Mouse (Mus musculus): Measurements from ENCODE around the gene Filip1l. TPM values are rescaled to one million over a fixed set of nuclear protein-coding genes. Genes with fewer than 3 reads are reported as not detected.

The Filip1l gene
- polyA plus RNA-seq, 1 experiment from 2014 or later = 9.4 TPM

- Histone ChIP-seq H3K4me2 (no peak overlapping the region), H3K4me1 (replicated peaks; ENCODE audit: control insufficient read depth, insufficient read depth, low read length) (no peaks in the 10 kb centered on the region), H3K9me3 (ENCODE audit: control insufficient read depth, low read length) (no peaks in the 10 kb centered on the region), H3K4me3 (ENCODE audit: low read depth, low read length) (no peak overlapping the region), H3K27me3 (replicated peaks; ENCODE audit: control insufficient read depth, insufficient read depth, low read length) (no peaks in the 10 kb centered on the region), H3K9ac (ENCODE audit: low read depth, low read length) (no peak overlapping the region), H3K27ac (ENCODE audit: low read depth, low read length) (no peak overlapping the region), H3K36me3 (ENCODE audit: control insufficient read depth, insufficient read depth, low read length) (no peaks in the 10 kb centered on the region)
- WGBS = 84% methylated on average over 6 of the region's 6 CpGs
- ATAC-seq (replicated peaks; ENCODE audit: low FRiP score) (no peak), DNase-seq (ENCODE audit: low spot score) (no peak)
Observed at GRCm38 (mm10) chr16:57397845-57398244, 45.0 kb downstream of the Filip1l start.

GRCm38 (mm10) chr16:57398387-57399214 lies 45.7 kb downstream of the Filip1l start:
- no peak overlapping the region for H3K27ac ChIP-seq (ENCODE audit: low read depth, low read length)
- H3K27me3 ChIP-seq (replicated peaks; ENCODE audit: control insufficient read depth, insufficient read depth, low read length) = no peaks in the 10 kb centered on the region
- no peak overlapping the region for H3K4me3 ChIP-seq (ENCODE audit: low read depth, low read length)
- 63% methylated on average over 18 of the region's 18 CpGs for whole genome bisulfite sequencing
- H3K4me1 ChIP-seq (replicated peaks; ENCODE audit: control insufficient read depth, insufficient read depth, low read length) = no peaks in the 10 kb centered on the region
- no peaks in the 10 kb centered on the region for H3K9me3 ChIP-seq (ENCODE audit: control insufficient read depth, low read length)
- H3K9ac ChIP-seq (ENCODE audit: low read depth, low read length) = no peak overlapping the region
- H3K4me2 ChIP-seq = no peak overlapping the region
- ATAC-seq (replicated peaks; ENCODE audit: low FRiP score) (no peak), DNase-seq (ENCODE audit: low spot score) (no peak)
- no peaks in the 10 kb centered on the region for H3K36me3 ChIP-seq (ENCODE audit: control insufficient read depth, insufficient read depth, low read length)

- no peak for ATAC-seq (replicated peaks; ENCODE audit: low FRiP score)
- no peak overlapping the region for H3K4me3 ChIP-seq (ENCODE audit: low read depth, low read length)
- no peak overlapping the region for H3K27ac ChIP-seq (ENCODE audit: low read depth, low read length)
- no peak for DNase-seq (ENCODE audit: low spot score)
- no peaks in the 10 kb centered on the region for H3K4me1 ChIP-seq (replicated peaks; ENCODE audit: control insufficient read depth, insufficient read depth, low read length)
- no peaks in the 10 kb centered on the region for H3K9me3 ChIP-seq (ENCODE audit: control insufficient read depth, low read length)
- H3K4me2 ChIP-seq = no peak overlapping the region
- WGBS = 79% methylated on average over 10 of the region's 10 CpGs
- no peak overlapping the region for H3K9ac ChIP-seq (ENCODE audit: low read depth, low read length)
- H3K27me3 ChIP-seq (replicated peaks; ENCODE audit: control insufficient read depth, insufficient read depth, low read length) = no peaks in the 10 kb centered on the region
- H3K36me3 ChIP-seq (ENCODE audit: control insufficient read depth, insufficient read depth, low read length) = no peaks in the 10 kb centered on the region
Observed at GRCm38 (mm10) chr16:57399566-57399965, 46.7 kb downstream of the Filip1l start.

- H3K27ac ChIP-seq (ENCODE audit: low read depth, low read length) = no peak overlapping the region
- no peak overlapping the region for H3K9ac ChIP-seq (ENCODE audit: low read depth, low read length)
- H3K4me1 ChIP-seq (replicated peaks; ENCODE audit: control insufficient read depth, insufficient read depth, low read length) = no peaks in the 10 kb centered on the region
- H3K36me3 ChIP-seq (ENCODE audit: control insufficient read depth, insufficient read depth, low read length) = no peaks in the 10 kb centered on the region
- DNase-seq (ENCODE audit: low spot score) (no peak), ATAC-seq (replicated peaks; ENCODE audit: low FRiP score) (no peak)
- H3K9me3 ChIP-seq (ENCODE audit: control insufficient read depth, low read length) = no peaks in the 10 kb centered on the region
- WGBS = 59% methylated on average over 6 of the region's 6 CpGs
- H3K4me3 ChIP-seq (ENCODE audit: low read depth, low read length) = no peak overlapping the region
- H3K4me2 ChIP-seq = no peak overlapping the region
- H3K27me3 ChIP-seq (replicated peaks; ENCODE audit: control insufficient read depth, insufficient read depth, low read length) = no peaks in the 10 kb centered on the region
Observed at GRCm38 (mm10) chr16:57401702-57402101, 48.8 kb downstream of the Filip1l start.

GRCm38 (mm10) chr16:57402910-57403309 lies 50.0 kb downstream of the Filip1l start:
- WGBS = 82% methylated on average over 4 of the region's 4 CpGs
- no peak overlapping the region for H3K9ac ChIP-seq (ENCODE audit: low read depth, low read length)
- no peaks in the 10 kb centered on the region for H3K36me3 ChIP-seq (ENCODE audit: control insufficient read depth, insufficient read depth, low read length)
- H3K4me3 ChIP-seq (ENCODE audit: low read depth, low read length) = no peak overlapping the region
- no peak overlapping the region for H3K4me2 ChIP-seq
- H3K4me1 ChIP-seq (replicated peaks; ENCODE audit: control insufficient read depth, insufficient read depth, low read length) = no peaks in the 10 kb centered on the region
- DNase-seq (ENCODE audit: low spot score) = peak; percentile 10
- no peak overlapping the region for H3K27ac ChIP-seq (ENCODE audit: low read depth, low read length)
- ATAC-seq (replicated peaks; ENCODE audit: low FRiP score) = no peak
- no peaks in the 10 kb centered on the region for H3K9me3 ChIP-seq (ENCODE audit: control insufficient read depth, low read length)
- H3K27me3 ChIP-seq (replicated peaks; ENCODE audit: control insufficient read depth, insufficient read depth, low read length) = no peaks in the 10 kb centered on the region

GRCm38 (mm10) chr16:57403825-57404224 lies 50.9 kb downstream of the Filip1l start:
- H3K27me3 ChIP-seq (replicated peaks; ENCODE audit: control insufficient read depth, insufficient read depth, low read length) = no peaks in the 10 kb centered on the region
- no peak overlapping the region for H3K9ac ChIP-seq (ENCODE audit: low read depth, low read length)
- H3K4me2 ChIP-seq = no peak overlapping the region
- 82% methylated on average over 5 of the region's 5 CpGs for WGBS
- no peaks in the 10 kb centered on the region for H3K9me3 ChIP-seq (ENCODE audit: control insufficient read depth, low read length)
- ATAC-seq (replicated peaks; ENCODE audit: low FRiP score) = no peak
- H3K4me3 ChIP-seq (ENCODE audit: low read depth, low read length) = no peak overlapping the region
- no peak overlapping the region for H3K27ac ChIP-seq (ENCODE audit: low read depth, low read length)
- no peaks in the 10 kb centered on the region for H3K4me1 ChIP-seq (replicated peaks; ENCODE audit: control insufficient read depth, insufficient read depth, low read length)
- DNase-seq (ENCODE audit: low spot score) = no peak
- H3K36me3 ChIP-seq (ENCODE audit: control insufficient read depth, insufficient read depth, low read length) = no peaks in the 10 kb centered on the region

- DNase-seq (ENCODE audit: low spot score) (no peak), ATAC-seq (replicated peaks; ENCODE audit: low FRiP score) (no peak)
- H3K36me3 ChIP-seq (ENCODE audit: control insufficient read depth, insufficient read depth, low read length) = no peaks in the 10 kb centered on the region
- WGBS = 50% methylated on average over 4 of the region's 4 CpGs
- H3K4me3 ChIP-seq (ENCODE audit: low read depth, low read length) = no peak overlapping the region
- no peak overlapping the region for H3K9ac ChIP-seq (ENCODE audit: low read depth, low read length)
- H3K27me3 ChIP-seq (replicated peaks; ENCODE audit: control insufficient read depth, insufficient read depth, low read length) = no peaks in the 10 kb centered on the region
- H3K27ac ChIP-seq (ENCODE audit: low read depth, low read length) = no peak overlapping the region
- H3K9me3 ChIP-seq (ENCODE audit: control insufficient read depth, low read length) = no peaks in the 10 kb centered on the region
- no peaks in the 10 kb centered on the region for H3K4me1 ChIP-seq (replicated peaks; ENCODE audit: control insufficient read depth, insufficient read depth, low read length)
- H3K4me2 ChIP-seq = no peak overlapping the region
Observed at GRCm38 (mm10) chr16:57412766-57413165, 59.9 kb downstream of the Filip1l start.

GRCm38 (mm10) chr16:57416049-57416448 lies 63.2 kb downstream of the Filip1l start:
- DNase-seq (ENCODE audit: low spot score) = no peak

GRCm38 (mm10) chr16:57417017-57417416 lies 64.1 kb downstream of the Filip1l start:
- no peak overlapping the region for H3K27ac ChIP-seq (ENCODE audit: low read depth, low read length)
- H3K9ac ChIP-seq (ENCODE audit: low read depth, low read length) = no peak overlapping the region
- H3K27me3 ChIP-seq (replicated peaks; ENCODE audit: control insufficient read depth, insufficient read depth, low read length) = no peaks in the 10 kb centered on the region
- H3K9me3 ChIP-seq (ENCODE audit: control insufficient read depth, low read length) = no peaks in the 10 kb centered on the region
- H3K4me1 ChIP-seq (replicated peaks; ENCODE audit: control insufficient read depth, insufficient read depth, low read length) = no peaks in the 10 kb centered on the region
- no peak overlapping the region for H3K4me3 ChIP-seq (ENCODE audit: low read depth, low read length)
- no peak for ATAC-seq (replicated peaks; ENCODE audit: low FRiP score)
- no peaks in the 10 kb centered on the region for H3K36me3 ChIP-seq (ENCODE audit: control insufficient read depth, insufficient read depth, low read length)
- no peak for DNase-seq (ENCODE audit: low spot score)
- WGBS = 72% methylated on average over 9 of the region's 9 CpGs
- H3K4me2 ChIP-seq = no peak overlapping the region

More at GRCm38 (mm10) chr16:57416049-57416448, 63.2 kb downstream of the Filip1l start:
- Histone ChIP-seq H3K9me3 (ENCODE audit: control insufficient read depth, low read length) (no peaks in the 10 kb centered on the region), H3K4me2 (no peak overlapping the region), H3K4me3 (ENCODE audit: low read depth, low read length) (no peak overlapping the region), H3K36me3 (ENCODE audit: control insufficient read depth, insufficient read depth, low read length) (no peaks in the 10 kb centered on the region), H3K27me3 (replicated peaks; ENCODE audit: control insufficient read depth, insufficient read depth, low read length) (no peaks in the 10 kb centered on the region), H3K9ac (ENCODE audit: low read depth, low read length) (no peak overlapping the region), H3K4me1 (replicated peaks; ENCODE audit: control insufficient read depth, insufficient read depth, low read length) (no peaks in the 10 kb centered on the region), H3K27ac (ENCODE audit: low read depth, low read length) (no peak overlapping the region)
- ATAC-seq (replicated peaks; ENCODE audit: low FRiP score) = no peak
- WGBS = 68% methylated on average over 2 of the region's 2 CpGs
